Mouse (Mus musculus): ENCODE measurements at regions not wholly inside any gene's neighbourhood (a gene's known extent, or its start where the extent isn't known, plus 50 kb on each side); places are given as distances from the start of the nearest gene placed in this dataset.
A peak's percentile ranks its signal among the peaks of the same experiment; 100 is the strongest.

DNA sequence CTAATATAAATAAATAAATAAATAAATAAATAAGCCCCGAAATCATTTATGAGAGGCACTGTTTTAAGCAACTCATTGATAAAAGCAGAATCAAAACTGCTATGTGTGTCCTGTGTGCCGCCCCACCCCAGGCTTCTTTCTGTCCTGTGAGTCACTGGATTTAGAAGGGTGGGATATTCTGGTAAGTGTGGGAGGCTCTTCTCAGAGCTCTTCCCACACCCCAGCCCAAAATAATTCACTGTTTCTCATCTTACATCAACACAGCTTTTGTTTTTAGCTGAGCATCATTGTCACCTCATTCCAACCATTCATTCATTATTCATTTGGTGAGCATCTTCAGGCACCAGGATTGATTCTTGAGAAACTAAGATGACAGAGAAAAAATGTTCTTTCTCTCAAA is 118.4 kb downstream of the Barx2 start:
- DNase-seq (ENCODE audit: low spot score in 2 of 2), result no peak

DNA sequence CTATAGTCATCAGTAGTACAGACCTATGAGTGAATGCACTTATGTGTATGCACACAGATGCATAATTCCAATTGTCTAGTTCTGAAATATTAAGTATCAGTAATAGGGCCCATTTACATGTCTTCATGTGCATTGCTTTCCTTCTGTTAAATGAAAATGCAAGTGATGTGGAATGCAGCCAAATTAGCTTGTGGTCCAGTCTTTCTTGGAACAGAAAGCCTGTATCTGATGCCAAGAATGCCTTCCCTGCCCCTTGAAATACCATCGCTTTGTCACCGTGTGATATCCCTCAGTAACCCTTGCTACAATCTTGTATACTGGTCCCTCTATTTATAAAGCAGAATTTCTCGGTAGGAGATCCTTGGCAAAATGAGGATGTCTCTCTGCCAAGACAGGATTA is 137.3 kb downstream of the Barx2 start:
- DNase-seq (ENCODE audit: low spot score in 2 of 2), result no peak

GRCm38 (mm10) chr9:31765401-31765800 is 147.9 kb downstream of the Barx2 start:
- DNase-seq (ENCODE audit: low spot score in 2 of 2), result no peak

- no peak for DNase-seq (ENCODE audit: low spot score in 2 of 2)
Observed at GRCm38 (mm10) chr9:31757894-31758561, 155.2 kb downstream of the Barx2 start.

- no peak for DNase-seq (ENCODE audit: low spot score in 2 of 2)
Observed at GRCm38 (mm10) chr9:31730443-31730842, 182.8 kb downstream of the Barx2 start.

GRCm38 (mm10) chr9:31719309-31719708 is 194.0 kb downstream of the Barx2 start:
- DNase-seq (ENCODE audit: low spot score in 2 of 2), result no peak

GRCm38 (mm10) chr9:31710022-31710421 is 203.2 kb downstream of the Barx2 start:
- no peak for DNase-seq (ENCODE audit: low spot score in 2 of 2)

DNA sequence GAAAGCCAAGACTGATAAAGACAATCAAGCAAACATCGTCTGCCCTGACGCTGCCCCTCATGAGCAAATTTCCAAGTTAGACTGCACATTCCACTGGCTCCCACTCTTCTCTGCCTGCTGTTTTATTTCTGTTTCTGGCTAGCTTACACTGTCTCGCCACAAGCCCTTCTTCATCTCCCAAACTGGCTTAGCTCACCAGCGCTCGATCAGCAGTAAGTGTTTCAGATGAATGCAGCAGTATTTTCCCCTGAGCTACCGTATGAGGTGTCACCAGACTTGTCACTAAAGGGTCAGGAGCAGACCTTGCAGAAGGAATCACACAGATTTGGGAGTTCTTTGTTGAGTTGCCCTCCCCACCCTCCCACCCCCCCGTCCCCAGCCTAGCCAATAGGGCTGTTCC is 206.6 kb downstream of the Barx2 start:
- no peak for DNase-seq (ENCODE audit: low spot score in 2 of 2)

DNA sequence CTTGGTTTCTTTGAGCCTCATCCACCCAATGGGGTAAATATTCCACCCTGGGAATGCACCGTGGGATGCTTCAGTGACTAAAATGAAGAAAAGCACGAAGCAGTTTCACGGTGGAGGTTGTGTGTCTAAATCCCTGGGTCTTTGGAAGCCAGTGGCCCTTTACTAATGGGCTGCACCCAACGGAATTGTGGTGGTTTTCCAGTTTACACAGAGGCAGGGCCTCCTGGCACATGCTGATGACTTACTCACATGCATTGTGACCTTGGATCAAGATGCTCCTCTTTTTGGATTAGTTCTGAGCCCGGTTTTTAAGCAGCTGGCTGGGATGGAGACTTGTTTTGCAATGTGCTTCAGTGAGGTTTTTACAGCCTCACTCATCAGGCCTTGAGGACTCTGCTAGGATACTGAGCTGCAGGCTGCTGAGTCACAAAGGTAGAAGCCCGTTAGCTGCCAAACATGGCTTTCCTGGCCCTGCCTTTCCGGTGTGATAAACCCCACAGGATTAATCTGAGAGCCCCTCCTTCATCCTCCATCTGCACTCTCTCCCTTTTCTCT is 222.3 kb downstream of the Barx2 start:
- peak in 1 of 2 experiments; percentile 10 for DNase-seq (ENCODE audit: low spot score in 2 of 2)

GRCm38 (mm10) chr9:31688398-31688705 is 224.1 kb upstream of the Tmem45b start:
- no peak for DNase-seq (ENCODE audit: low spot score in 2 of 2)

- peak in 1 of 2 experiments; percentile 14 for DNase-seq (ENCODE audit: low spot score in 2 of 2)
Observed at GRCm38 (mm10) chr9:31687686-31688397, 223.6 kb upstream of the Tmem45b start.

- no peak for DNase-seq (ENCODE audit: low spot score in 2 of 2)
Observed at GRCm38 (mm10) chr9:31686466-31686865, 222.2 kb upstream of the Tmem45b start.

- DNase-seq (ENCODE audit: low spot score in 2 of 2), result no peak
Observed at GRCm38 (mm10) chr9:31684812-31685188, 220.5 kb upstream of the Tmem45b start.

GRCm38 (mm10) chr9:31684099-31684811 is 220.0 kb upstream of the Tmem45b start:
- no peak for DNase-seq (ENCODE audit: low spot score in 2 of 2)

- no peak for DNase-seq (ENCODE audit: low spot score in 2 of 2)
Observed at GRCm38 (mm10) chr9:31683302-31684081, 219.2 kb upstream of the Tmem45b start.

GRCm38 (mm10) chr9:31682893-31683292 is 218.6 kb upstream of the Tmem45b start:
- DNase-seq (ENCODE audit: low spot score in 2 of 2), result no peak

- no peak for DNase-seq (ENCODE audit: low spot score in 2 of 2)
Observed at GRCm38 (mm10) chr9:31677150-31677549, 212.9 kb upstream of the Tmem45b start.

- no peak for DNase-seq (ENCODE audit: low spot score in 2 of 2)
Observed at GRCm38 (mm10) chr9:31659026-31659425, 194.8 kb upstream of the Tmem45b start.

- DNase-seq (ENCODE audit: low spot score in 2 of 2), result no peak
Observed at GRCm38 (mm10) chr9:31657612-31658011, 193.3 kb upstream of the Tmem45b start.

DNA sequence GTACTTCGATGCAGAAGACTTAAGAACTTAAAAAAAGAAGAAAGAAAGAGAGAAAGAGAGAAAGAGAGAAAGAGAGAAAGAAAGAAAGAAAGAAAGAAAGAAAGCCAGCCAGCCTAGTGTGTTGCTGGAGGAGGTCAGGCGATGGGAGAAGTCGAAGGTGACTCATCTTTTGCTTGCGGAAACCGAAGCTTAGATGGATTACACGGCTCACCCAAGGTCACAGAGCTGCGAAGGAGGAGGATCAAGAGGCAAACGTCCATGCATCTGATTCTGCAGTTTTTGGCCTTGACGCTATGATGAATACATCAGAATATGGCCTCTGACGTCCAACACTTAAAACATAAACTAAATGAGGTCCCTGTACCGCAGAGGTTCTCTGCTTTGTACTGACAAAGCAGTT is 192.4 kb upstream of the Tmem45b start:
- DNase-seq (ENCODE audit: low spot score in 2 of 2), result peak in 1 of 2 experiments; percentile 24

- no peak for DNase-seq (ENCODE audit: low spot score in 2 of 2)
Observed at GRCm38 (mm10) chr9:31654747-31655146, 190.5 kb upstream of the Tmem45b start.
